Mouse (Mus musculus) mouse trophoblast stem cell (cell line): ENCODE results near the gene Tssk2.

Experiments
- in situ Hi-C, 2 experiments: fragments of 300-500 bp; cut with MseI, MboI; formaldehyde crosslinking; loops; 2 replicates in 1 of 2; 3 replicates in 1 of 2; pipeline ENCODE4 v1.15.1; 2025

Tssk2 gene

GRCm38 (mm10) chr16:17945081-17945831, 46.8 kb downstream of the Tssk2 start:
- in situ Hi-C loops, result no loop called here

- in situ Hi-C loops, result no loop called here
These were observed 51.0 kb downstream of the Tssk2 start for GRCm38 (mm10) chr16:17949421-17949877.
